Comparison of ENCODE assay signal across 10 mouse cellular contexts in the genomic region with DNA sequence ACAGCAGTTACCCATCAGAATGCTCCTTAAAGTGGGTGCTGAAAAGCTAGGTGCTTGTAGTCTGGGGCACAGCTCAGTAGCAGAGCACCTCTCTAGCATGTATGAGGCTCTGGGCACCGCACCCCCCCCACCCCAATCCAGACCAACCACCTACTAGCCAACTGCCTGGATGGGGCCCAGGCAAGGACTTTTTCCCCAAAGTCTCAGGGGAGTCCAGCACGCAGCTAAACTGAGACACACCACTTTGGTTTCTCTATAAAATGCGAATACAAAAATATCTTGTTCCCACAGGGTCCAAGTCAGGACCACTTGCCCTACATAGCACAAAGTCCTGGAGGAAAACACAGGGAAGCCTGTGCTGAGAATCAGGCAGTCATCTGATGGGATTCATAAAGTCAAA. TPM values are rescaled to one million over a fixed set of nuclear protein-coding genes. Genes with fewer than 3 reads are reported as not detected.
DNase-seq lines count a peak whose midpoint lies in the region; ATAC-seq and TF ChIP-seq lines count a peak whose summit lies in the region.
"Had no signal": no experiment of that assay in that cellular context is flagged by ENCODE, and none has a peak within 500 bp of the region (broad histone marks: within the 10 kb centered on the region; RNA-seq: fewer than 3 reads in every experiment).

No protein-coding gene starts in this region.

- no peak overlapping the region for H3K4me3 ChIP-seq in heart, embryonic 11.5 days (ENCODE audit: low read depth, low read length)
- no peak overlapping the region for H3K4me3 ChIP-seq in lung, embryonic 14.5 days (ENCODE audit: low read depth, low read length)
- H3K4me3 ChIP-seq in hindbrain, embryonic 12.5 days: no peak overlapping the region
- H3K4me3 ChIP-seq in midbrain, postnatal 0 days (ENCODE audit: low read depth, low read length): no peak overlapping the region

- no peak for ATAC-seq in heart, embryonic 11.5 days (replicated peaks; ENCODE audit: insufficient number of reproducible peaks, low FRiP score, low TSS enrichment)
- ATAC-seq in lung, embryonic 14.5 days (ENCODE audit: insufficient read depth): no peak
- ATAC-seq in hindbrain, embryonic 12.5 days (ENCODE audit: low FRiP score): no peak
- no peak for ATAC-seq in midbrain, postnatal 0 days (ENCODE audit: low FRiP score)
- ATAC-seq: activated CD4-positive, CD25-positive, alpha-beta regulatory T cell, adult 4 months had no signal

- H3K9ac ChIP-seq in heart, embryonic 11.5 days (ENCODE audit: low read depth, low read length): no peak overlapping the region
- no peak overlapping the region for H3K9ac ChIP-seq in lung, embryonic 14.5 days
- H3K9ac ChIP-seq in hindbrain, embryonic 12.5 days: no peak overlapping the region
- H3K9ac ChIP-seq in midbrain, postnatal 0 days (replicated peaks; ENCODE audit: low read length, poor library complexity, severe bottlenecking): no peak overlapping the region

- H3K36me3 ChIP-seq in heart, embryonic 11.5 days (ENCODE audit: control insufficient read depth, insufficient read depth, low read length): no peaks in the 10 kb centered on the region; the same call in 1 of the 2 replicates
- peaks cover 4% of the 10 kb centered on the region; the same call in 1 of the 2 replicates for H3K36me3 ChIP-seq in lung, embryonic 14.5 days (ENCODE audit: insufficient read depth)
- peaks cover 13% of the 10 kb centered on the region for H3K36me3 ChIP-seq in hindbrain, embryonic 12.5 days
- H3K36me3 ChIP-seq in midbrain, postnatal 0 days (ENCODE audit: insufficient read depth, low read length): peaks cover 4% of the 10 kb centered on the region; the same call in 1 of the 2 replicates

- H3K4me1 ChIP-seq in heart, embryonic 11.5 days (ENCODE audit: control insufficient read depth, insufficient read depth, low read length): peaks cover 95% of the 10 kb centered on the region
- peaks cover 60% of the 10 kb centered on the region for H3K4me1 ChIP-seq in lung, embryonic 14.5 days (ENCODE audit: insufficient read depth)
- peaks cover 90% of the 10 kb centered on the region for H3K4me1 ChIP-seq in hindbrain, embryonic 12.5 days
- peaks cover 17% of the 10 kb centered on the region for H3K4me1 ChIP-seq in midbrain, postnatal 0 days (ENCODE audit: insufficient read depth, low read length)

- no peak for TF ChIP-seq CTCF in lung, embryonic 14.5 days (IDR thresholded peaks at IDR 0.05; ENCODE audit: low read depth)
- TF ChIP-seq CTCF in midbrain, postnatal 0 days (IDR thresholded peaks at IDR 0.05): no peak

- H3K9me3 ChIP-seq in heart, embryonic 11.5 days (replicated peaks; ENCODE audit: control insufficient read depth, low read length): no peaks in the 10 kb centered on the region
- no peaks in the 10 kb centered on the region for H3K9me3 ChIP-seq in lung, embryonic 14.5 days (ENCODE audit: low read depth, low read length)
- no peaks in the 10 kb centered on the region for H3K9me3 ChIP-seq in hindbrain, embryonic 12.5 days (replicated peaks)
- H3K9me3 ChIP-seq in midbrain, postnatal 0 days (ENCODE audit: low read length): no peaks in the 10 kb centered on the region

- no peak for DNase-seq in heart, adult 8-10 months (ENCODE audit: low spot score)
- DNase-seq in lung, embryonic 14.5 days: no peak
- no peak for DNase-seq in lung, postnatal 36 days
- no peak for DNase-seq in midbrain, postnatal 0 days (ENCODE audit: low spot score)
- no peak for DNase-seq in urinary bladder, adult 18-20 months (ENCODE audit: low spot score in 2 of 2)
- no peak for DNase-seq in left cerebral cortex, adult 9 months (ENCODE audit: low spot score in 2 of 2)
- DNase-seq: cerebellum, adult 8-10 months had no signal

- H3K4me2 ChIP-seq in heart, embryonic 11.5 days: peak overlapping the region; percentile 54
- no peak overlapping the region for H3K4me2 ChIP-seq in lung, embryonic 14.5 days
- H3K4me2 ChIP-seq in hindbrain, embryonic 12.5 days (replicated peaks): no peak overlapping the region
- H3K4me2 ChIP-seq in midbrain, postnatal 0 days (ENCODE audit: low read depth, low read length, poor library complexity, severe bottlenecking): no peak overlapping the region

- peak overlapping the region; percentile 79 for H3K27ac ChIP-seq in heart, embryonic 11.5 days (ENCODE audit: low read depth, low read length)
- peak overlapping the region; percentile 62; the same call in 1 of the 2 replicates for H3K27ac ChIP-seq in lung, embryonic 14.5 days (ENCODE audit: low read depth)
- peak overlapping the region; percentile 48; the same call in 1 of the 2 replicates for H3K27ac ChIP-seq in hindbrain, embryonic 12.5 days
- peak overlapping the region; percentile 65 for H3K27ac ChIP-seq in midbrain, postnatal 0 days (ENCODE audit: low read depth, low read length)

- no peaks in the 10 kb centered on the region for H3K27me3 ChIP-seq in heart, embryonic 11.5 days (ENCODE audit: control insufficient read depth, insufficient read depth, low read length)
- no peaks in the 10 kb centered on the region for H3K27me3 ChIP-seq in lung, embryonic 14.5 days (ENCODE audit: insufficient read depth, low read length)
- H3K27me3 ChIP-seq in hindbrain, embryonic 12.5 days: no peaks in the 10 kb centered on the region
- H3K27me3 ChIP-seq in midbrain, postnatal 0 days (ENCODE audit: insufficient read depth, low read length): no peaks in the 10 kb centered on the region

- WGBS in heart, embryonic 11.5 days (ENCODE audit: insufficient replicate concordance): 86% methylated on average over 3 of the region's 3 CpGs
- 84% methylated on average over 3 of the region's 3 CpGs for WGBS in lung, embryonic 14.5 days
- WGBS in hindbrain, embryonic 12.5 days: 80% methylated on average over 3 of the region's 3 CpGs
- 50% methylated on average over 3 of the region's 3 CpGs for WGBS in midbrain, postnatal 0 days

RNA-seq across cellular contexts. Expression of gene Vps37b, which starts 17.9 kb away (rescaled TPM):
- 43.3 and 48.2 TPM in 2 replicates for polyA plus RNA-seq in heart, embryonic 11.5 days (2014; fragmentation: Nextera tagmentation; extraction: Ambion mirVana)
- total RNA-seq in heart, adult 8-10 months (2022): 10 to 100 TPM; 13.7 to 24.0 (median 16.5) TPM
- polyA plus RNA-seq in lung, embryonic 14.5 days (2014; fragmentation: Nextera tagmentation; extraction: Ambion mirVana): 34.8 and 39.3 TPM in 2 replicates
- polyA plus RNA-seq in hindbrain, embryonic 12.5 days (2016; fragmentation: Nextera tagmentation; extraction: Ambion mirVana): 70.8 and 78.6 TPM in 2 replicates
- 52.3 and 75.5 TPM in 2 replicates for total RNA-seq in midbrain, postnatal 0 days (2014; rRNA removed)
- 54.3 and 56.2 TPM in 2 replicates for polyA plus RNA-seq in midbrain, postnatal 0 days (2015; fragmentation: Nextera tagmentation; extraction: Ambion mirVana)

RNA-seq across cellular contexts. Expression of gene Hip1r, which starts 40.8 kb away (rescaled TPM):
- polyA plus RNA-seq in heart, embryonic 11.5 days (2014; fragmentation: Nextera tagmentation; extraction: Ambion mirVana): 2.7 and 2.9 TPM in 2 replicates
- 10 to 100 TPM; 11.5 to 15.5 (median 13.7) TPM for total RNA-seq in heart, adult 8-10 months (2022)
- polyA plus RNA-seq in lung, embryonic 14.5 days (2014; fragmentation: Nextera tagmentation; extraction: Ambion mirVana): 9.1 and 9.3 TPM in 2 replicates
- 14.4 and 20.4 TPM in 2 replicates for polyA plus RNA-seq in hindbrain, embryonic 12.5 days (2016; fragmentation: Nextera tagmentation; extraction: Ambion mirVana)
- total RNA-seq in midbrain, postnatal 0 days (2014; rRNA removed): 42.9 and 45.4 TPM in 2 replicates
- 25.8 and 30.8 TPM in 2 replicates for polyA plus RNA-seq in midbrain, postnatal 0 days (2015; fragmentation: Nextera tagmentation; extraction: Ambion mirVana)
